Mouse (Mus musculus) liver, embryonic 14.5 days (tissue): ENCODE data around the gene Tgfb2. TPM values are rescaled to one million over a fixed set of nuclear protein-coding genes. Genes with fewer than 3 reads are reported as not detected.
A peak's percentile ranks its signal among the peaks of the same experiment; 100 is the strongest.

Experiments used
- ATAC-seq: fragments of 200-750 bp; cut with Nextera tagmentation; 2 replicates; pipeline ENCODE4 v1.8.0; 2017; ENCODE audit warnings: moderate number of reproducible peaks, mild to moderate bottlenecking, moderate library complexity; ENCODE audit not compliant: insufficient read depth
- DNase-seq, 3 experiments: peaks; one replicate each; pipeline ENCODE4 v3.0.0-alpha.2; 2012 to 2013; ENCODE audit warnings: low read depth in 3 of 3, low spot score in 3 of 3
- H3K27ac ChIP-seq: fragments of 300-500 bp; sonication (generic); 2 replicates; pipeline ENCODE4 v1.5.1; 2014; ENCODE audit warnings: moderate library complexity, mild to moderate bottlenecking, control low read depth, inconsistent platforms
- H3K27me3 ChIP-seq: fragments of 300-500 bp; sonication (generic); 2 replicates; pipeline ENCODE4 v1.6.1; 2014; ENCODE audit warnings: mild to moderate bottlenecking, low read length, moderate library complexity; ENCODE audit not compliant: control insufficient read depth, insufficient read depth
- H3K36me3 ChIP-seq: fragments of 300-500 bp; sonication (generic); replicated peaks from 2 replicates; pipeline ENCODE4 v1.6.1; 2014; ENCODE audit warnings: low read depth; ENCODE audit not compliant: control insufficient read depth, insufficient read depth
- H3K4me1 ChIP-seq, 2 experiments: fragments of 200-500 bp in 1 of 2; fragments of 300-500 bp in 1 of 2; sonication (generic) in 1 of 2; replicated peaks; 2 replicates each; pipeline ENCODE4 v1.6.1; 2012 to 2014; ENCODE audit warnings: antibody characterized with exemption in 1 of 2, inconsistent platforms in 1 of 2, low read length in 1 of 2; ENCODE audit not compliant: control insufficient read depth in 2 of 2, insufficient read depth in 2 of 2
- H3K4me2 ChIP-seq: fragments of 300-500 bp; sonication (generic); 2 replicates; pipeline ENCODE4 v1.6.1; 2014; ENCODE audit warnings: low read depth, mild to moderate bottlenecking, control low read depth, moderate library complexity
- H3K4me3 ChIP-seq, 2 experiments: fragments of 200-500 bp in 1 of 2; fragments of 300-500 bp in 1 of 2; sonication (generic) in 1 of 2; 2 replicates each; pipeline ENCODE4 v1.5.1; 2012 to 2014; ENCODE audit warnings: low read depth in 2 of 2, low read length in 2 of 2, mild to moderate bottlenecking in 2 of 2, control low read depth in 1 of 2, inconsistent platforms in 1 of 2, moderate library complexity in 1 of 2; ENCODE audit not compliant: insufficient read depth in 1 of 2
- H3K9ac ChIP-seq: fragments of 300-500 bp; sonication (generic); replicated peaks from 2 replicates; pipeline ENCODE4 v1.6.1; 2014; ENCODE audit warnings: mild to moderate bottlenecking, control low read depth, moderate library complexity
- H3K9me3 ChIP-seq: fragments of 300-500 bp; sonication (generic); 2 replicates; pipeline ENCODE4 v1.6.1; 2016; ENCODE audit warnings: low read length, mixed read lengths; ENCODE audit not compliant: control insufficient read depth
- CTCF ChIP-seq: IDR thresholded peaks from 2 replicates; pipeline ENCODE4 v1.5.1; 2016; ENCODE audit warnings: antibody characterized with exemption, low read depth, control low read depth
- EP300 ChIP-seq: IDR thresholded peaks from 2 replicates; pipeline ENCODE4 v1.6.1; 2016; ENCODE audit warnings: antibody characterized with exemption, low read depth
- WGBS: fragments of 180-500 bp; shearing (Covaris S2); extraction: QIAGEN DNeasy Blood & Tissue Kit; methylation state at CpG from one replicate; pipeline ENCODE4 v1.1.7; 2014; ENCODE audit not compliant: insufficient replicate concordance; 5-methylcytosine and 5-hydroxymethylcytosine counted together
- polyA plus RNA-seq, 2 experiments: library from polyadenylated mRNA; depleted of rRNA in 1 of 2; stranded (reverse) in 1 of 2; unstranded in 1 of 2; fragments of >200 nt; fragmentation: Nextera tagmentation in 1 of 2; extraction: Ambion mirVana in 1 of 2; gene quantifications; 2 replicates each; pipeline versions ENCODE4 v1.2.1 to v1.2.3; 2012 to 2014

Tgfb2 gene
- polyA plus RNA-seq, 2 experiments, result 0.21 to 1.3 TPM

DNA sequence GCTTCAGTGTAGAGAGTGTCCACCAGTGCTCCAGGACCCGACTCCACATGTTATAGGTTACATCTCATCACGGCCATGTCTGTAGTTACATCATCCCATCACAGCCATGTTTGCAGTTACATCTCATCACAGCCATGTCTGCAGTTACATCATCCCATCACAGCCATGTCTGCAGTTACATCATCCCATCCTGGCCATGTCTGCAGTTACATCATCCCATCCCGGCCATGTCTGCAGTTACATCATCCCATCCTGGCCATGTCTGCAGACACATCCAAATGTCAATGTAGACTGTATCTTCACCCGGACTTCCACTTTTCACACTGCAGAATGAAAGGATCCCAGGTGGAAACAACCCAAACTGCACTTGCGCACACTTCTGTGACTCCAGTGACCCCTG is 29.7 kb upstream of the Tgfb2 start:
- H3K27ac ChIP-seq, result no peak overlapping the region
- H3K36me3 ChIP-seq, result no peaks in the 10 kb centered on the region; the same call in none of the 2 replicates
- no peaks in the 10 kb centered on the region for H3K27me3 ChIP-seq
- H3K4me2 ChIP-seq, result no peak overlapping the region
- no peak overlapping the region for H3K4me3 ChIP-seq
- no peak overlapping the region for H3K9ac ChIP-seq
- DNase-seq, result no peak
- no peak for ATAC-seq
- no peaks in the 10 kb centered on the region for H3K9me3 ChIP-seq
- 81% methylated on average over 5 of the region's 5 CpGs for WGBS
- TF ChIP-seq EP300 (no peak), CTCF (no peak)
- no peaks in the 10 kb centered on the region for H3K4me1 ChIP-seq

GRCm38 (mm10) chr1:186733052-186733451 is 27.3 kb upstream of the Tgfb2 start:
- WGBS, result 76% methylated on average over 8 of the region's 8 CpGs

GRCm38 (mm10) chr1:186728778-186729177 is 23.0 kb upstream of the Tgfb2 start:
- WGBS, result 34% methylated on average over 4 of the region's 4 CpGs
- H3K4me2 ChIP-seq, result no peak overlapping the region
- no peaks in the 10 kb centered on the region for H3K36me3 ChIP-seq
- no peak overlapping the region for H3K27ac ChIP-seq
- DNase-seq (peak in 1 of 3 experiments; percentile 16), ATAC-seq (peak; percentile 74)
- no peak for TF ChIP-seq EP300
- TF ChIP-seq CTCF, result no peak
- H3K4me3 ChIP-seq, result no peak overlapping the region
- H3K9ac ChIP-seq, result no peak overlapping the region
- peaks cover 0 to 2% of the 10 kb centered on the region in 2 experiments; a peak in 1 of 4 replicates for H3K4me1 ChIP-seq
- no peaks in the 10 kb centered on the region for H3K27me3 ChIP-seq
- no peaks in the 10 kb centered on the region for H3K9me3 ChIP-seq

More at GRCm38 (mm10) chr1:186733052-186733451, 27.3 kb upstream of the Tgfb2 start:
- H3K36me3 ChIP-seq, result no peaks in the 10 kb centered on the region; the same call in none of the 2 replicates
- H3K4me2 ChIP-seq, result no peak overlapping the region
- H3K9me3 ChIP-seq, result no peaks in the 10 kb centered on the region
- DNase-seq, result no peak
- H3K4me3 ChIP-seq, result no peak overlapping the region
- no peak overlapping the region for H3K9ac ChIP-seq
- peaks cover 0 to 2% of the 10 kb centered on the region in 2 experiments; a peak in 1 of 4 replicates for H3K4me1 ChIP-seq
- ATAC-seq, result no peak
- H3K27ac ChIP-seq, result no peak overlapping the region
- TF ChIP-seq CTCF (no peak), EP300 (no peak)
- no peaks in the 10 kb centered on the region for H3K27me3 ChIP-seq

DNA sequence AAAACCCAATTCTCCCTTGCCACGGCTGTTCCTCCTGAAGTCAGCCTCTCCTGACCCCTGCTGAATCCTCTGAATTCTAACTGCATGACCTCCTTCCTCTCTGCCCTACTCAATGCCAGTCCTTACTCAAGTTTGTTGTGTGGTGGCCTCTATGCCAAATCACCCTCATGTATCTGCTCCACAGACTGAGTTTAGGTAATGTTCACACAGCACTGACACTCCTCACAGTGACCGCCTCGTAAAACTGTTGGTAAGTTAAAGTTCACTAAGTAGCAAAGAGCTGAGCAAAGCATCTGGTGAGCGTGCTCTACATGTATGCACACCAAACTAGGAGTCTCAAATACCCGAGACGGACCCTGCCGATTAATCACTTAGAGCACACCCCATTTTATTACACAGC is 20.3 kb upstream of the Tgfb2 start:
- Histone ChIP-seq H3K27me3 (no peaks in the 10 kb centered on the region), H3K4me3 (no peak overlapping the region), H3K36me3 (no peaks in the 10 kb centered on the region), H3K4me1 (peaks cover 0 to 2% of the 10 kb centered on the region in 2 experiments; a peak in 1 of 4 replicates), H3K9me3 (no peaks in the 10 kb centered on the region), H3K9ac (no peak overlapping the region), H3K27ac (no peak overlapping the region), H3K4me2 (no peak overlapping the region)
- ATAC-seq (no peak), DNase-seq (no peak)
- 82% methylated on average over 7 of the region's 7 CpGs for WGBS
- no peak for TF ChIP-seq EP300
- no peak for TF ChIP-seq CTCF

GRCm38 (mm10) chr1:186722299-186722698 is 16.5 kb upstream of the Tgfb2 start:
- Histone ChIP-seq H3K9ac (no peak overlapping the region), H3K27me3 (no peaks in the 10 kb centered on the region), H3K27ac (no peak overlapping the region), H3K36me3 (peaks cover 7% of the 10 kb centered on the region; the same call in 1 of the 2 replicates), H3K4me2 (no peak overlapping the region), H3K4me1 (no peaks in the 10 kb centered on the region), H3K9me3 (no peaks in the 10 kb centered on the region), H3K4me3 (no peak overlapping the region)
- no peak for DNase-seq
- TF ChIP-seq EP300, result no peak
- no peak for TF ChIP-seq CTCF
- WGBS, result 74% methylated on average over 9 of the region's 9 CpGs
- no peak for ATAC-seq
